Mouse (Mus musculus): ENCODE data around the gene Nadk2. TPM values are rescaled to one million over a fixed set of nuclear protein-coding genes. Genes with fewer than 3 reads are reported as not detected.
A peak's percentile ranks its signal among the peaks of the same experiment; 100 is the strongest.

Gene Nadk2
- polyA plus RNA-seq, 1 experiment from 2014 or later: 26.5 TPM

GRCm38 (mm10) chr15:9118852-9119251 is 47.8 kb downstream of the Nadk2 start:
- Histone ChIP-seq H3K27ac (replicated peaks) (no peak overlapping the region), H3K9ac (no peak overlapping the region), H3K4me3 (no peak overlapping the region), H3K27me3 (no peaks in the 10 kb centered on the region), H3K4me1 (replicated peaks) (no peaks in the 10 kb centered on the region), H3K36me3 (peaks cover 44% of the 10 kb centered on the region), H3K9me3 (no peaks in the 10 kb centered on the region), H3K4me2 (no peak overlapping the region)
- WGBS: 96% methylated on average over 4 of the region's 4 CpGs
- ATAC-seq (ENCODE audit: low FRiP score, low read depth): no peak

- WGBS: 96% methylated on average over 2 of the region's 2 CpGs
- peak; percentile 65; the same call in 1 of the 2 replicates for ATAC-seq (ENCODE audit: low FRiP score, low read depth)
- Histone ChIP-seq H3K27me3 (no peaks in the 10 kb centered on the region), H3K36me3 (peaks cover 40% of the 10 kb centered on the region), H3K9ac (no peak overlapping the region), H3K9me3 (no peaks in the 10 kb centered on the region), H3K4me3 (no peak overlapping the region), H3K4me2 (no peak overlapping the region), H3K4me1 (replicated peaks) (no peaks in the 10 kb centered on the region), H3K27ac (replicated peaks) (no peak overlapping the region)
Measured at GRCm38 (mm10) chr15:9120081-9120480, 49.0 kb downstream of the Nadk2 start.

GRCm38 (mm10) chr15:9122989-9123388 is 51.9 kb downstream of the Nadk2 start:
- no peak for ATAC-seq (ENCODE audit: low FRiP score, low read depth)
- 97% methylated on average over 4 of the region's 4 CpGs for WGBS
- H3K36me3 ChIP-seq: peaks cover 37% of the 10 kb centered on the region

GRCm38 (mm10) chr15:9124856-9125255 is 53.8 kb downstream of the Nadk2 start:
- peaks cover 32% of the 10 kb centered on the region for H3K36me3 ChIP-seq
- H3K27ac ChIP-seq (replicated peaks): no peak overlapping the region
- H3K4me3 ChIP-seq: no peak overlapping the region
- H3K4me2 ChIP-seq: no peak overlapping the region
- no peak overlapping the region for H3K9ac ChIP-seq
- ATAC-seq (ENCODE audit: low FRiP score, low read depth): no peak
- H3K4me1 ChIP-seq (replicated peaks): no peaks in the 10 kb centered on the region
- no peaks in the 10 kb centered on the region for H3K9me3 ChIP-seq
- WGBS: 92% methylated on average over 21 of the region's 21 CpGs
- H3K27me3 ChIP-seq: no peaks in the 10 kb centered on the region

More at GRCm38 (mm10) chr15:9122989-9123388, 51.9 kb downstream of the Nadk2 start:
- no peak overlapping the region for H3K9ac ChIP-seq
- H3K4me2 ChIP-seq: no peak overlapping the region
- no peak overlapping the region for H3K27ac ChIP-seq (replicated peaks)
- H3K4me1 ChIP-seq (replicated peaks): no peaks in the 10 kb centered on the region
- no peak overlapping the region for H3K4me3 ChIP-seq
- no peaks in the 10 kb centered on the region for H3K9me3 ChIP-seq
- H3K27me3 ChIP-seq: no peaks in the 10 kb centered on the region

- Histone ChIP-seq H3K36me3 (peaks cover 46% of the 10 kb centered on the region), H3K9ac (no peak overlapping the region), H3K4me2 (no peak overlapping the region), H3K27me3 (no peaks in the 10 kb centered on the region), H3K9me3 (no peaks in the 10 kb centered on the region), H3K27ac (replicated peaks) (no peak overlapping the region), H3K4me1 (replicated peaks) (peaks cover 4% of the 10 kb centered on the region; the same call in 1 of the 2 replicates), H3K4me3 (no peak overlapping the region)
- WGBS: 93% methylated on average over 7 of the region's 7 CpGs
- no peak for ATAC-seq (ENCODE audit: low FRiP score, low read depth)
Measured at GRCm38 (mm10) chr15:9127051-9127791, 56.2 kb downstream of the Nadk2 start.

DNA sequence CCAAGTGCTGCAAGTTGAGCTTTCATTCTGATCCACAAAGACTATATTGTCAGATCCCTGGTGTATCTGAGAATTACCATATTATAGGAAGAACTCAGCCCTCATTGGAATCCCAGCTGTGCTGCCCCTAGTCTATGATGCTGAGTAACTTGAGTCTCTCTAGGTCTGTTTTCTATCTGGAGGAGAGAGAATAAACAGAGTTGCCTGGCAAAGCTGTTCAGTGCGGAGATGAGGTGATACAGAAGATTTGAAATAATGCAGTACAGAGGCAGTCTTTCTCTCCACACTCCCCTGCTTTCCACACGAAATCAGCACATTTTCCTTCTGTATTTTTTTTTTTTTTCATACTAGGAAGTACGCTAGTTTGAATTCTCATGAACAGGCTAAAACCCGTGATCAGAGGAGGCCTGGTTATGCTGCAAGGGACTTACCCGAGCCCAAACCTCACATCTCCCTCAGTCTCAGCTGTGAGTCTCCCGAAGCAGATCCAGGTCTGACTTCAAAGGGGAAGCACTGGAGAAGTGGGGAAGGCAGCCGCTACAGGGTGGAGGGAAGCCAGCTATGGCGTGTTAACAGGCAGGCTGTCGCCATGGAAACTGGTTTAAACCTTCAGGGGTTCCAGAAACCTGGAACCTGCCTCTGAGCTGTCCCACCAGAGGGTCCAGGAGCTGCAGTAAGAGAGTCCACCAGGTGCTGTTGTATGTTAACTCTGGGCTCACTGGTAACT is 59.9 kb downstream of the Nadk2 start:
- Histone ChIP-seq H3K4me3 (no peak overlapping the region), H3K27ac (replicated peaks) (no peak overlapping the region), H3K27me3 (no peaks in the 10 kb centered on the region), H3K36me3 (peaks cover 29% of the 10 kb centered on the region), H3K9ac (no peak overlapping the region), H3K4me1 (replicated peaks) (peaks cover 10% of the 10 kb centered on the region; the same call in 1 of the 2 replicates), H3K4me2 (no peak overlapping the region), H3K9me3 (no peaks in the 10 kb centered on the region)
- WGBS: 76% methylated on average over 9 of the region's 9 CpGs
- ATAC-seq (ENCODE audit: low FRiP score, low read depth): no peak

GRCm38 (mm10) chr15:9131499-9131888 is 60.4 kb downstream of the Nadk2 start:
- H3K27ac ChIP-seq (replicated peaks): no peak overlapping the region
- no peaks in the 10 kb centered on the region for H3K9me3 ChIP-seq
- ATAC-seq (ENCODE audit: low FRiP score, low read depth): no peak
- WGBS: 88% methylated on average over 4 of the region's 4 CpGs
- no peak overlapping the region for H3K4me2 ChIP-seq
- H3K27me3 ChIP-seq: no peaks in the 10 kb centered on the region
- H3K4me1 ChIP-seq (replicated peaks): peaks cover 10% of the 10 kb centered on the region; the same call in 1 of the 2 replicates
- H3K4me3 ChIP-seq: no peak overlapping the region
- no peak overlapping the region for H3K9ac ChIP-seq
- H3K36me3 ChIP-seq: peaks cover 34% of the 10 kb centered on the region

DNA sequence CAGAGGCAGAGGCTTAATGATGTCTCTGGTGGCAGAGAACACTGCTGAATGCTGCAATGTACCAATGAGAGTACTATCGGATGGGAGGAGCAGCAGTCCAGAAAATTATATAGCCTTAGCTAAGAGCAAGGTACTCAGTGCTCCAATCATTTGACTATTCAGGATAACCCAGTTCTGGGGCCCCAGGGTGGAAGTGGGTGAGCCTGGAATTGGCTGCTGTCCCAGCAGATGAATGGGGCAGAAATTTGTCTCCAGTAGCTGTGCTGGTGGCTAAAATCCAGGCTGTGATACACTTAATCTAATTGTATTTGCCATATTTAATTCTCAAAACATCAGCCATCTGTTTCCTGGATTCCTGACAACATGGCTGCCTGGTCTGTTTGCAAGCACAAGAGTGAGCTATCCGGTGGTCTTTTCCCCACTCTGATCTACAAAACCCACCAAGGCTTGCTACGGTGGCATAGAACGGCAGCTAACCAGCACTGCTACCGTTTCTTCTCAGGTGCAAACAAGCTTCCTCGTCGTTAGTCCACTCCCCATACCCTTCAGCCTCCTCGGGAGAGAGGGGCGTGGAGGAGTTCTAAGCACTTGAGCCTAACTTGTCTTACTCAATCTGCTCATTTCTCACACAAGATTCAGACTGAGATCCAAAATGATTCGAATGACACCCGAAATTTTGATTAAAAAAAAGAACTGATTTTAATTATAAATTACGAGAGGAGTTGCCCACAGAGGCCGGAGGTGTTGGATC is 61.8 kb downstream of the Nadk2 start:
- no peak overlapping the region for H3K4me2 ChIP-seq
- peaks cover 18% of the 10 kb centered on the region; the same call in 1 of the 2 replicates for H3K4me1 ChIP-seq (replicated peaks)
- H3K9ac ChIP-seq: no peak overlapping the region
- peaks cover 35% of the 10 kb centered on the region for H3K36me3 ChIP-seq
- WGBS: 79% methylated on average over 13 of the region's 13 CpGs
- H3K9me3 ChIP-seq: no peaks in the 10 kb centered on the region
- peak overlapping the region; percentile 21; the same call in 1 of the 2 replicates for H3K27ac ChIP-seq (replicated peaks)
- H3K27me3 ChIP-seq: no peaks in the 10 kb centered on the region
- no peak overlapping the region for H3K4me3 ChIP-seq
- ATAC-seq (ENCODE audit: low FRiP score, low read depth): peak; percentile 24; the same call in 1 of the 2 replicates

DNA sequence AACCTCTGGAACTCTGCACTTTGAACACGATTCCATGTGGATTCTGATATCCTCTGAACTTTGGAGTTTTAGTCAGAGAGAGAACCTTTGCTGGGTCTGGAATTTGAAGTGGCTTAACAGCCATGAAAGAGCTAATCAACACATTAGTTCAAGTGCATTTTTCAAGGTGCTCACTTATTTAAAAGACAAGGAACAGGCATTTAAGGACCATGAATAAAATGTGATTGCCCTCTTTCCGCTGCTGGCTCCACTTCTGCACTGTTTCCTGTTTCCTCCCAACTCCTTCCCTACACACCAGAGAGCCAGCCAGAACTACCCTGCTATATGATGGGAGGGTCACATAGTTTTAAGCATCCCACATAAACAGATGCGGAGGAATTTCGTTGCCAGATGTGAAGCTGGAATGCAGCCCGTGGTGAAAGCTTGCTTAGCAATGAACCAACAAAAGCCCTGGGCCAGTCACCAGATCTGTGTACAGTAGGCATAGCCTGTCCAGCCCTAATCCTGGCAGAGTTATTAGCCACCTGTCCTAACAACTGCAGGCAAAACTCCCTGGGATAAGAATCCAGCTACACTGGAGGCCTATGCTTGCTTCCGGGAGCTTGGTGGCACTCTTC is 63.9 kb downstream of the Nadk2 start:
- no peaks in the 10 kb centered on the region for H3K9me3 ChIP-seq
- no peak overlapping the region for H3K4me3 ChIP-seq
- no peak for ATAC-seq (ENCODE audit: low FRiP score, low read depth)
- WGBS: 76% methylated on average over 6 of the region's 6 CpGs
- H3K27ac ChIP-seq (replicated peaks): no peak overlapping the region
- H3K36me3 ChIP-seq: peaks cover 30% of the 10 kb centered on the region
- H3K27me3 ChIP-seq: no peaks in the 10 kb centered on the region
- no peak overlapping the region for H3K4me2 ChIP-seq
- no peak overlapping the region for H3K9ac ChIP-seq
- peaks cover 37% of the 10 kb centered on the region for H3K4me1 ChIP-seq (replicated peaks)

DNA sequence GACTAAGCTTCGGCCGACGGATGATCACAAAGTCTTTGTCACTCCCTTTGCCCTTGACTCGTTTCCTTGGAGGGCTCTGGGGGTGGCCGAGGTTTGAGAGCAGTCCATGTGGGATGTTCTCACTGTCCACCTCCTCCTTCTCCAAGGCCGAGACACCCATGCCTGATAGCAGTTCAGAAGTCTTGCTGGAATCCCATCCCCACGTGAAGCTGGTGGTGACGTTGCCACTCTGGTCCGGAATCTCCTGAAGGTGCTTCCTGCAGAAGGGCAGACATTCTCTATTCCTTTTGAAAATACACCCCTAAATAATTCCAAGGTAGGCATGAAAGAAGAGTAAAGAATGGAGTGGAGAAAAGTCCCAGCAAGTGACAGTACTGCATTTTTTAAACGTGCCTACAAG is 68.4 kb downstream of the Nadk2 start:
- peak overlapping the region; percentile 92 for H3K4me3 ChIP-seq
- H3K9me3 ChIP-seq: no peaks in the 10 kb centered on the region
- ATAC-seq (ENCODE audit: low FRiP score, low read depth): no peak
- 30% methylated on average over 10 of the region's 10 CpGs for WGBS
- peaks cover 17% of the 10 kb centered on the region for H3K36me3 ChIP-seq
- peak overlapping the region; percentile 88 for H3K9ac ChIP-seq
- no peaks in the 10 kb centered on the region for H3K27me3 ChIP-seq
- H3K27ac ChIP-seq (replicated peaks): peak overlapping the region; percentile 92; the same call in 1 of the 2 replicates
- peak overlapping the region; percentile 61 for H3K4me2 ChIP-seq
- peaks cover 38% of the 10 kb centered on the region for H3K4me1 ChIP-seq (replicated peaks)

- Histone ChIP-seq H3K4me3 (peak within 1 kb of the TSS; percentile 92), H3K36me3 (peaks cover 17% of the 10 kb centered on the region), H3K4me2 (peak within 1 kb of the TSS; percentile 85), H3K27ac (replicated peaks) (peak within 1 kb of the TSS; percentile 92), H3K27me3 (no peaks in the 10 kb centered on the region), H3K4me1 (replicated peaks) (peaks cover 38% of the 10 kb centered on the region), H3K9ac (peak within 1 kb of the TSS; percentile 88), H3K9me3 (no peaks in the 10 kb centered on the region)
- under 1% methylated on average over 34 of the region's 34 CpGs for WGBS
- ATAC-seq (ENCODE audit: low FRiP score, low read depth): peak; percentile 99
Measured at GRCm38 (mm10) chr15:9140252-9140680, 69.2 kb downstream of the Nadk2 start, which contains the start of gene Lmbrd2. Lmbrd2 (plus strand) TSS chr15:9140550.

Data from hindbrain, embryonic 15.5 days (tissue).